Mouse (Mus musculus) frontal cortex, postnatal 10 days (tissue): Measurements from ENCODE around the gene Serpinb9c.
"Not testable (repeated sequence)": the region's sequence is repeated elsewhere in the genome, so short reads cannot be mapped to it uniquely, and the experiment has no call there.

ENCODE experiments used
- DNase-seq, 2 experiments: peaks; one replicate each; pipeline ENCODE4 v3.0.0; 2022; ENCODE audit warnings: low spot score in 2 of 2, mixed read lengths in 1 of 2

The Serpinb9c gene

GRCm38 (mm10) chr13:33159642-33160041 is at the start of gene Serpinb9c:
Gene Serpinb9c (minus strand): TSS chr13:33159742.
- DNase-seq: no peak

DNA sequence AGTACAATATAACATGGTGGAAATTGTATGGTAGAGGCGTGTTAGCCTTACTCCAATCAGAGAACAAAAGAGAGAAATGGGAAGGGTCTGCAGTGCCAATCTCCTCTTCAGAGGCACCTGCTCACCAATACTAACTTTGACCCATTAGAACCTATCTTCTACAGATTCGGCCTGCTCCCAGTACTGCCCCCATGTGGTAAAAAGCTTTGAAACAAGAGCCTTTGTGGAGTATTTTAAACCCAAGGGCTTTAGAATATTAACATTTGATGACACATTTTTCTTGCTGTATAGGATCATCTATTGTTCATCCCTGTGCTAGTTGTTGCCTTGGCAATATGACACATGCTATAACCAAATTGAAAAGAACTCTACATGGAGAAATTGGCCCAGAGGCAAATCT is 40.2 kb upstream of the Serpinb9c start:
- no peak for DNase-seq

DNA sequence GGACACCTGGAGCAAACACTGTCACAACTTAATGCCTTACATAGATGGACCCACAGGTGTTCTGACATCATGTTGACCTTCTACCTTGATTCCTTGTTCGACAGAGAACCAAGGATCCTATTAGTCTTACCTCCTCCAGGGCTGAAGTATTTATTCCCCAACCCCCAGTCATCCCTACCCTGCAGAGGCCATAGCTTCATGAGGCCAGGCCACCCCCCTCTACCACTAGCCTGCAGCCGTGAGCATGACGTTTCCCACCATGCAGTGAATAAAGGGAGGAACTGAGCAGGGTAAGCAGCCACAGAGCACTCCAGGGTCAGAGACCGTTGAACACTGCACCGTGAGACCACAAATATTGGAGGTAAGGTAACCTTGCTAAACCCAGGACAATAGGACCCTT is 33.1 kb upstream of the Serpinb9c start, which contains the start of gene Serpinb9d:
Gene Serpinb9d, plus strand, starts transcription at position 301 of the 400 bp plus-strand sequence.
- DNase-seq: no peak

DNA sequence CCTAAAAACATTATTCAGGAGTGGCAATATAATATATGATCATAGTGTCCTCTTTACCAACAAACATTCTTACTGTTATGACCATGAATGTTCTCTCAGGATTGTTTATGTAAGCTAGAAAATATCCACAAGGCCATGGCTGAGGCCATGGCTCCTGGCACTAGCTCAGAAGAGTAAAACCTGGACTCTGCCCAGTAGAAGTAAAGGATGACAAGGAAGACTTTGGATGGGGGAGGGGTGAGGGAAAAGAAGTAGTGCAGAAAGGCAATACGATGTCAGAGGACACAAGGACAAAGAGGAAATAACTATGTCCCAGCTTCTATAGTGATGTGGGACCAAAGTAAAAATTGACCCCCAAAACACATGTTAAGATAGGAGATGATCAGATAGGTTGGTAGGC is 30.9 kb upstream of the Serpinb9c start:
- not testable (repeated sequence) for DNase-seq

DNA sequence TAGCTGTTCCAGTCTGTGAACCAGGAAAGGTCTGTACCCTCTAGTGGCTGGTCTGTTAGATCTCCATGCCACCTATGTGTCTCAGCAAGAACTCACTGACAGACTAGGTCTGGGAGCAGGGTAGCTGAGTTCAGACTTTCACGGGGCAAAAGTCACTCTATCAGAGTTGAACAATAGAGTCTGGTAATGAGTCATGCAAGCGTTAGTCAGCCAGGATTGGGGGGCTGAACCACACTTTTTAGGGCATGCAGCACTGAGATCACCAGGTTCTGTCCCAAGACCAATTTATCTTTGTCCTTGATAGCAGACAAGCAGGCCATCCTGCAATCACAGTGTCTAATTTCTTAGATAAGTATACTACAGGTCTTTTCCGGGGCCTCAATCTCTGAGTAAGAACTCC is 18.1 kb downstream of the Serpinb9c start:
- DNase-seq: no peak

GRCm38 (mm10) chr13:33137717-33138116 is 21.8 kb downstream of the Serpinb9c start:
- no peak for DNase-seq

DNA sequence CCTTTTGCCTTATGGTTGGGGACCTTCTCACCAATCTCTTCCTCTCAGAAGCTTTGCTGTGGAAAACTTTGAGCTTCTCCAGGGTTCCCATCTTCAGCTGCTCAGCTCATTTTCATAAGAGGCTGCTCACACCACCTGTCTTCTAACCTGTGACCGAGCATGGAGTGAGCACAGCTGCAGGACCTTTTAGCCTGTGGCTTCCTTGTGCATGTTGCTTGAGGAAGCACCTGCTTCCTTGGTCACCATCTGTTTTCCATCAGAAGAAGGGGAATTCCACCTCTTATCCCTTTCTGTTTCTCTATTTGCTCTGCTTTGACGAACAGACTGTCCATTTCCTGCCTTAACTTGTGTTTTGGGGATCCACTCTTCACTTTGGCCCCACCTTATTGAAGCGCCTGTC is 46.5 kb downstream of the Serpinb9c start:
- DNase-seq: no peak

DNA sequence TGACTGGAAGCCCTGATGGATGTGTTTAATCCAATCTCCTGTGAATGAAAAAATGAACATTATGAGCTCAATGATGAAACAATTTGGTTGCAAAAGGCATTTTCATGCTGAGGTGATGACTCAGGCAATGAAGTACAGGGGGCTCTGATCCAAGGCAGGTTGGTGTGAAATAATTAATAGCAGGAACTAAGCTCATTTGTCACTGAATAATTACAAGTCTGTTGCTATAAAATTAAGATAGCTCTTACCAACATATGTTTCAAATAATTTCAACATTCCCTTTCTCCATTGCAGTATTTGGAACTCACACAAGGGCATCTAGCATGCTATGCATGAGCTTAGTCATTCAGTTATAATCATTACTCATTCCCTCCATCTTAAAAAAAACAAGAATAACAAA is 53.9 kb downstream of the Serpinb9c start:
- DNase-seq: no peak
